Mouse (Mus musculus) right cerebral cortex, adult 2 months (tissue): ENCODE measurements around the gene Grb2.

Source experiments
- DNase-seq, 2 experiments: peaks; one replicate each; pipeline ENCODE4 v3.0.0; 2021 to 2022; ENCODE audit warnings: low spot score in 2 of 2

The Grb2 gene

DNA sequence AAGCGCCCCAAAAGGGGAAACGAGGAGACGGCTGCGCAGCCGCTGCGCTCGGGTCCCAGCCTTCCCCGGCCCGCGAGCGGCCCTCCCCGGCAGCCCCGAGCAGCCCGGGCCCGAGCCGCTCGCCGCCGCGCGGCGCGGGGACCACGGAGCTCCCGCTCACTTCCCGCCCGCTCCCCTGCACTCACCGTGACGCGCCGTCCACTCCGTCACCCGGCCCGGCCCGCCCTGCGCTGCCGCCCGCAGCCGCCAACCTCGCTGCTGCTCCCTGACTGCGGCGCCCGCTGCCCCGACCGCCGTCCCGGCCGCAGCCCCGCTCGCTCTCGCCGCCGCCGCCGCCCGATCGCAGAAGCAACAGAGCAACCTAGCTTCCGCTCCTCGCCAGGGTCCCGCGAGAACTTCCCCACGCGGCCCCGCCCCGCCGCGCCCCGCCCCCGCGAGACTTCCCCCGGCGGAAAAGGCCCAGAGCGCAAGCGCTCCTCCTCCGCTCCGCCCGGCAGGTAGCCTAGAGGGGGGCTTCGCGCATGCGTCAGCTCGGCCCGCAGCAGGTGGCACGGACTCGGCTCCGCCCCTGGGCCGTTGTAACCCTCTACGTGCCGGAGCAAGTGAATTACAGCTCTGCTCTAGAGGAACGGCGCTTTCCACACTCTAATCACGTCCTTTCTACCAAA is at the start of gene Grb2:
TSS of gene Grb2 (minus strand) at position 389 of the 668 bp plus-strand sequence.
- DNase-seq: peak; percentile 96

DNA sequence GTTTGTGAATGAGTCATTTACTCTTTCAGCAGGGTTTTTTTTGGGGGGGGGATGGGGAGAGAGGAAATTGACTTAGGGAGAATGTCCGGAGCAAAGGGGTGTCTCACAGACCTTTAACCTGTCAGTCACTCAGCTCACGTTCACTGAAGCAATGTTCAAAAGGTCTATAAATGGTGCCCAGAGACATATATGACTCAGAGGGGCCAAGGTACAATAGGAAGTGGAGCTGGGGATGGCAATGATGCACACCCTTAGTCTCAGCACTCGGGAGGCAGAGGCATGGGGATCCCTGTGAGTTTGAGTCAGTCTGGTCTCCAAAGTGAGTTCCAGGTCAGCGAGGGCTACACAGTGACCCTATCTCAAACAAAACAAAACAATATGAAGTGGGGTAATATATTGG is 45.1 kb upstream of the Grb2 start:
- no peak for DNase-seq

DNA sequence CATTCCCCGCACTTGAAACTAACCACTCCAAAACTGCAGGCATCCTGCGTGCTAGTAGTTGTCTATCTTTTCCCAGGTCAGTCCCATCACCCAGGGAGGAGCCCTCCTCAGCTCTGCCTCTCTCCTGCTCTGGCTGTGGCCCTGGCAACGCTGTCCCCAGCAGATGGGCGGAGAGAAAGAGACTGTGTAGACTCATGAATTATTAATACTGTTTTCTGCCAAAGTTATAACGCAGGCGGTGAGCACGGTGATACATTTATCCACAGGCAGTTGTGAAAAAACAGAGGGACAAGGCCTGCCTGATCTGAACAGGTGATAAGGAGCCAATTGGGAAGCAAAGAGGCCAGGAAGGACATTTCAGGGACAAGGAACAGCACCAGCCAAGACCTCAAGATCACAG is 44.3 kb upstream of the Grb2 start:
- DNase-seq: no peak

DNA sequence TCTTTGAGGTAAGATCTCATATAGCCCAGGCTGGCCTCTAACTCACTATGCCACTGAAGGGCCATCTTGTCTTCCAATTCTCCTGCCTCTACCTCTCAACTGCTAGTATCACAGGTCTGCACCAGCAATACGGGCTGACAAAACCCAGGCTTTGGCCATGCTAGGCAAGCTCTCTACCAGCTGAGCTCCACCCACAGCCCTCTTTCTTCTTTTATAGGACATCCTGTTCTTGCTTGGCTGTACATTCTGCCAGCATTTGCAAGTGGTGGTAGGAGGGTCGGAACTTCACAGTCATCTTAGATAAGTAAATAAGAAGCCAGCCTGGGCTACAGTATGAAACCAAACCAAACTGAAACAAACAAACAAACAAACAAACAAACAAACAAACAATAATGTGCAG is 43.3 kb upstream of the Grb2 start:
- DNase-seq: no peak

DNA sequence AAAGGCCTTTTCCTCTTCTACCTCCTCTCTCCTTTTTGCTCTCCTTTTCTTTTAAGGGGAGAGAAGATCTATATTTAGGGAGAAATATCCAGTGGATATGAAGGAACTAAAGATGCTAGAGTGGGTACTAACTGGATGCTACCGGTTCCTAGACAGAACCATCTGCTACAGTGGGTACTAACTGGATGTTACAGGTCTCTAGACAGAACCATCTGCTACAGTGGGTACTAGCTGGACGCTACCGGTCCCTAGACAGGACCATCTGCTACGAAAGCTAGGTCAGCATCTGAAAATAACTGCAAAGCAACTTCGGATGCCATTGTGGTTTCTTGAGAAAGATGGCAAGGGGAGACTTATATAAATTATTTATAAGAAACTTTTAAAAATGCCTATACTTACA is 41.4 kb upstream of the Grb2 start:
- no peak for DNase-seq

DNA sequence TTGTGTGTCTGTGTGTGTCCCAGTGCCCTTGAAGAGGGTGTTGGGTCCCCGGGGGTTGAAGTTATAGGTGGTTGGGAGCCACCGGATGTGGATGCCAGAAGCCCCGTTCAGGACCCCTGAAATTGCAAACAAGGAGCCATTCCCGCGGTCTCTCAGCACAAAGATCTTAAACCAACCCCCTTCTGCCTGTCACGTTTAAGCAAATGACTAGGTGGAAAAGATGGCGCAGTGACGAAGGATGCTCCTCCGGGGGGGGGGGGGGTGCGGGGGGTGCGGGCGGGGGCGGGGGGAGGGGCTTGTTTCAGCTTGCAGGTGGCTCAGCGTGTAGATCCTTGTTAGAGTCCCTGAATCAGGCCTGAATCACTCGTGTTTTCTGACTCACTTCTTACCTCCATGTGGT is 39.0 kb upstream of the Grb2 start:
- DNase-seq: no peak

DNA sequence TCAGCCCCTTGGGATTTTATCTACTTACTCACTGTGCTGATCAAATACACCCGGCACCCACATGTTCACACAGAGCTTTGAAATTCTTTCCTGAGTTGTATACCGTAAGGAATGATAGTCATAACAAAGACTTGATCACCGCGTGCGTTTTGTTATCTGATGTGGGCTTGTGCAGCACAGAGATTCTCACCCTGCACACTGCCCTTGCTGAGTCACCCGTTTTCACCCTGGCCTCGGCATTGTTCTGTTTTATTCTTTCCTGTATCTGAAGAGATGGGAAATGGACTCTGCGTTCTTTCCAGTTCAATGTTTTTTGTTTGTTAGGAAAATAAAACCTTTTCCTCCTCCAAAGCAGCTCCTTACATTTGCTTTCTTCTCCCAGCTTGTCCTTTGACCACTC is 38.4 kb upstream of the Grb2 start:
- DNase-seq: no peak

DNA sequence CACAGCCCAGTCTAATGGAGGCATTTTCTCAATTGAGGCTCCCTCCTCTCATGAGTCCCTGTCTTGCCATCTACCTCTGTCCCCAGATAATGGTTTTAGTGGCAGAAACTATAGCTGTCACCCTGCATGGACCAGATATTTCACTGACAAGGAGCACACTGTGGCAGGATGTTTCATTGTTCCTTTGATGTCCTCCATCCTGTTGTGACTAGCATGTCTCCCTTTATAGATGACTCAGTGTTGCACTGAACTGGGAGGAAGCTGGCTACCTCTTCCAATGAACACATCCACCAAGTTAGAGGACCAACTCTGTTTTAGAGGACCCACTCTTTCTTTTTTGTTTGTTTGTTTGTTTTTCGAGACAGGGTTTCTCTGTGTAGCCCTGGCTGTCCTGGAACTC is 37.7 kb upstream of the Grb2 start:
- no peak for DNase-seq

DNA sequence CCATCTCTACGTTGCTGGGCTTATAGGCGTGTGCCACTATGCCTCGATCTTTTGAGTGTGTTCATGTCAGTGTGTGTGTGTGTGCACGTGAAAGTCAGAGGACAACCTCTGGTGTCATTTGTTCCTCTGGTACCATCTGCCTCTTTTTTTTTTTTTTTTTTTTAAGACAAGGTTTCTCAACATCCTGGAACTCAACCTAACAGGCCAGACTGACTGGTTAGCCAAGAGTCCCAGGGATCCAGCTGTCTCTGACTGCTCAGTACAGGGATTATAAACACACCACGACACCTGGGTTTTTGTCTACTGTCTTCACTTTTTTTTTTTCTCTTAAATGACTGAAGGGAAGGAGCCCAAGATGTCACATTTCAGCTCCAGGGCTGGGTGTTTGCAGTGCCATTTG is 36.0 kb upstream of the Grb2 start:
- no peak for DNase-seq

DNA sequence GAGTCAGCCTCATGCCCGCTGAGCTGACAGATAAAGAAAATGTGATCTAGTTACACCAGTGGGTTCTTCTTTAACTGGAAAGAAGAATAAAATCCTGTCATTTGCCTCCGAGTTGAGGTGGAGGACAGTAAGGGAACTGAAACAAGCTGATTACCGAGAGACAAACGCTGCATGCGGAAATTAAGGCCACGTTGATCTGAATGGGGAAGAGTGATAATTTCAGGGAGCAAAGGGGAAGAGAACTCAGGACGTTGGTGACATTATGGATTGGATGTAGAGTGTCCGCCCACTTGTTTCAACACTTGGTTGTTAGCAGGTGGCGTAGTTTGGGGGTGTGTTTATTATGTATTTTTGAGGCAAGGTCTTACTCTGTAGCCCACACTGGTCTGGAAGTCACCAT is 34.5 kb upstream of the Grb2 start:
- no peak for DNase-seq

DNA sequence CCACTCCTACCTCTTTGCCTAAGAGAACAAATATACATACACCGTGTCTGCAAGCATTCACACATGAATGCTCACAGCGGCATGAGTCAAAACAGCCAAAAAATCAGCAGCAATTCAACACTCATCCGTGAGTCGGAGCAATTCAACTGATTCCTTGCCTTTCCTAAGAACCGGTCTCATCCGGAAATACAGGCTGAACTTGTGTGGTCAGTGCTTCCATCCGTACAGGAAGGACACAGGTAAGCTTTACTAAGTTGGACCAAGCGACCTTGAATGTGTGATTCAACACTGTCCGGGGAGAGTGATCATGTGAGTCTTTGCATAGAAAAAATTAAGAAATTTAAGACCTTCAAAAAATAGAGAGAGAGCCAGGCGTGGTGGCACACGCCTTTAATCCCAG is 32.7 kb upstream of the Grb2 start:
- DNase-seq: no peak

DNA sequence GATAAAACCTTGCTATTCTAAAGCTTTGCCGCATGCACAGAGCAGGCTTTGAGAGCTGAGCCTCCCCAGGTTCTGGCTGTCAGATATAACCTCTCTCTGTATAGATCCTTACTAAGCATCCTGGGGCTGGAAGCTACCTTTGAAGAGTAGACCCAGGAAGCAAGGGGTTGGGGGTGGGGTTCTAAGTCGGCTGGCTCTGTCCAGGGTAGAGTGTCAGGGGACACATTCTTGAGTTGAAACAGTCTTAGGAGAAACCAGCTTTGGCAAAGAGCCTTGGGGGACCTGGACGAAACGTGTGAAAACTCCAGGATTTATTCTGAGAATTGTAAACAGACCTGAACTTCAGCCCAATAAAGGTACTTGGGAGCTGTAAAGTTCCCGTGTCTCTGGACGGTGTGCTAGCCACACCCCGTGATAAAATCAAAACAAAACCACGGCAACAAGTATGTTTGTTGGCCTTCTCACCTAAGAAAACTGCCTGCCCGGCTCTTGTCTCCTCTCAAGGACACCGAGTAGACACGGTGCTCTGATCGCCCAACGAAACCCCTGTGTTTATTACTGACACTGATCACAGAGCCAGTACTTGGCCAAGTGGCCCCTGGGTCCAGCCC is 30.0 kb upstream of the Grb2 start:
- no peak for DNase-seq

DNA sequence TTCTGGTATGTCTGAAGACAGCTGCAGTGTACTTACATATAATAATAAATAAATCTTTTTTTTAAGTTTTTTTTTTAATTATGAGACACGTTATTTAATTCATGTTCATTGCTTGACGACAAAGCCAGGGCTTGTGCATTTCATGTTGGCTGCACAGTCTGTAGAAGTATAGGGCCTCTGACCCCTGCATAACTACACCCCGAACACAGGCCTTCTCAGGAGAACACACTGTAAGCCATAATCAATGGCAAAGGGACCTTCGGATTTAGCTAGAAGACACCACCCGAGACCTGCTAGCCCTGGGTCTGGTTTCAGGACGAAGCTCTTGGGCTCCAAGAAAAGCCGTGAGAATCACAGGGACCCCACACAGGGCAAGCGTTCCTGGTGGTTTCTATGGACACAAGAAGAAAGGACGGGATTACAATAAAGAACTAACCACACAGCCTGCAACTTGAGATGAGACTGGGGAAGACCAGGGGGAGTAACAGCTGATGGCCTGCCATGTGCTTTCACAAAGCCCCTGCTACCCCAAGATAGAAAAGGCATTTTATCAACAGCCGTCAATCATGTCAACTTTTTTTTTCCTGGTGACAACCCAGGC is 29.3 kb upstream of the Grb2 start:
- no peak for DNase-seq

DNA sequence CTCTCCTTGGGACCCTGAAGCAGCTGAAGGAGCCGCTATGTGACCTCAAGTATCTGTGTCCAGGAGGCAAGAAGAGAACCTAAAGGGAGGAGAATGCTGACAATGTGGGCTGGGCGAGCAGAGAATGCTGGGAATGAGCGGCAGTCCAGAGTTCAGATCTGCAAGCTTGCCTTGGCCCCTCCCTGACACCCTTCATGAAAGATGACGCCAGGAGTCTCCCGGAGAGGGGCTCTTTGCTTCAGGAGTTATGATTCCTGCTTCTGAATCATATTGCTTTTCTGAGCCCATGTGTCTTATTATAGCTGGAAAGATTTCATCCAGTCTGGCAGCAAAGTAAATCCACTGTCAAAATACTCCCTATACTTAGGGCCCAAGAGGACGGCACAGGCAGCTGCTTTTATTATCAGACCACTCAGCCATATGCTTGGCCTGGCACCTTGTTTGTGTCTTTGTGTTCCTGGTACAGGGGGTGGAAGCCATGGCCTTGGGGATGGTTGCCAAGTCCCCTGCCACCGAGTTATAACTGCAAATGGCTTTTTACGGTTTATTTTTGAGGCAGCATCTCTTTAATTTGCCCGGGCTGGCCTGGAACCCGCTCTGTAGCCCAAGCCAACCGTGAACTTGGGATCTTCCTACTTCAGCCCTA is 25.8 kb upstream of the Grb2 start:
- peak; percentile 14 to 25 for DNase-seq

DNA sequence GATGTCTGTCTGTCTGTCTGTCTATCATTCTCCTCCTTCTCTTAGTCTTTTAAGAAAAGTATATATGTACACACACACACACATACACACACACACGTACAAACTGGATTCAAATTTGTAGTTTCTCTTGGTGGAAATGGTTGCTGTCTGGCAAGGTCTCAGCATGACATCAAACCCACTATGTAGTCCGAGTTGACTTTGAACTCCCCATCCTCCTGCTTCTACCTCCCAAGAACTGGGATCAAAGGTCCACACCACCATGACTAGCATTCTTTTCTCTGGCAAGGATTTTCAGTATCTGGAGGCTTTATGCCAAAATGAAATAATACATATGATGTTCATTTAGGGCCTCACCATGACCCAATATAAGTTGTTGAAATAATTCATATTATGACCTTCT is 14.8 kb upstream of the Grb2 start:
- no peak for DNase-seq

DNA sequence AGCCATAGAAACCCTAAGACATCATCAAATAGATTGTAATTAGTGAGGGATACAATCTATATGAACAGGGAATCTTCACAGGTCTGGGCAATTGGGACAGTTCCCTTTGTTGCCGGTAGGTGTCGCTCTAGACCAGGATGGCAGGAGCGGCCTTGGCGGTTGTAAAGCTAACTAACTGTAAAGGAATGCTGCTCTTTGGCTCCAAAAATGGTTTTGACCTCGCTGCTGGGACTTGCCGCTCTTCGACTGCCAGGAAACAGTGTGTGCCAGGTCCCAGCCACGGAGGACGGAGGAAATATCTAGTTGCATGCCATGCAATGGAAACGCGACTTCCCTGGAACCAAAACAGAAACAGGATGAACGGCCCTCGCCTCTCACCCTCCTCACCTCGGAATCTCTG is 14.2 kb upstream of the Grb2 start:
- DNase-seq: peak; percentile 88 to 91

DNA sequence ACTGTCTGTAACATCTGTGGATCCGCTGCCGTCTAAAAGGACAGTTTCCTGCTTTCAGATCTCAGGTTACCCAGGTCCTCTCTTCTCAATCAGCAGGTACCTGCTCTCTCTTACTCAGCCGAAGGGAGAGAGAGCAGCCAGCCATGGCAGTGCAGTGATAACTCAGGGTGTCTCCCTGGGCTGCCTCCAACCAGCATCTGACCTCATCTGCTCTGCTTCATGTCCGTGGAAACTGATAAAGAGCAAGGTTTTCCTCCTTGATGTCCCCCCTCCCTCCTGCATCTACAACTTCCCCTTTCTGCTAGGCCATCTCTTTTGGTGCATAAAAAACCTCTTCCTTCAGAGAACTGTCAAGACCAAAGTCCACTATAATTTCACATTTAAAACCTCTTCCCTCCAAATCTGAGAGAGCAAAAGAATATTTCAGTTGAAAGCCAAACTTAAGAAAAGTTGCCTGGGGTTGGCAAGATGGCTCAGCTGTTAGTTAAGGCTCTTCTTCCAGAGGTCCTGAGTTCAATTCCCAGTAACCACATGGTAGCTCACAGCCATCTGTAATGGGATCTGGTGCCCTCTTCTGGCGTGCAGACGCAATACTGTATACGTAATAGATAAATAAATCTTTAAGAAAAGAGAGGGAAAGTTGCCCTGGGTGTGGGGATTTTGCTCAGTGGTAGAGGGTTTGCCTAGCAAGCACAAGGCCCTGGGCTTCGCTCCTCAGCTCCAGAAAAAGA is 9.4 kb upstream of the Grb2 start:
- DNase-seq: no peak

DNA sequence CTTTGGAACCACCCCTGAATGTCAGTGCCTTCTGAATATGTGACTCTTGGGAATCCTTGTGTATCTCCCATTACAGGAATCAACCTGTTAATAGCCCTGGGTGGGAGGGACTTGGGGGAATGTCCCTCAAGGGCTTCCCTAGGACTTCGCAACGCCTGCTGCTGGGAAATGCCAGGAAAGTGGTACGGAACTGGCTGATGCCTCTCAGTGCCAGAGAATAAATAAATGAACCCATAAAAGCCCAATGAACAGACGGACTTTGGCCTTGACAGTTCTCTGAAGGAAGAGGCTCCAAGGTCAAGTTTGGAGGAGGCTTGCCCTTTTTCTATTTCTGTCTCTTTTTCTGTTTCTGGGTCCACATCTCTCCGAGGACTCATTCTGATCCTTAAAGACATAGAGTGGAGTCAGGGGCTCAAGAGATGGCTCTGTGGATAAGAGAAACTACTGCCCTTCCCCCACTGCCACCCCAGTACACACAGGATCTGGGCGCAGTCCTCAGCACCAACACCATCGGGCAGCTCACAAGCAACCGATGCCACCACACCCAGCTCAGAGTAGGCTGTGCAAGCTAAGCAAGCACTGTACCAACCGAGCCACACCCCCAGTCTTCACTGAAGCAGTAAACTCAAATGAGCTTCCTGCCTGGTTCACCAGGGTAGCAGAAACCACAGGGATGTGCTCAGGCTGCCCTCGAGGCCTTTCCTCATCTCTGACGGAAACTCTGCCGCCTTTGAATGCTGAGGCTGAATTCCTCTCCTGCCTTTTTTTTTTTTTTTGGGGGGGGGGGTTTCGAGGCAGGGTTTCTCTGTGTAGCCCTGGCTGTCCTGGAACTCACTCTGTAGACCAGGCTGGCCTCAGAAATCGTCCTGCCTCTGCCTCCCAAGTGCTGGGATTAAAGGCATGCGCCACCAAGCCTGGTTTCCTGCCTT is 8.3 kb upstream of the Grb2 start:
- DNase-seq: no peak

DNA sequence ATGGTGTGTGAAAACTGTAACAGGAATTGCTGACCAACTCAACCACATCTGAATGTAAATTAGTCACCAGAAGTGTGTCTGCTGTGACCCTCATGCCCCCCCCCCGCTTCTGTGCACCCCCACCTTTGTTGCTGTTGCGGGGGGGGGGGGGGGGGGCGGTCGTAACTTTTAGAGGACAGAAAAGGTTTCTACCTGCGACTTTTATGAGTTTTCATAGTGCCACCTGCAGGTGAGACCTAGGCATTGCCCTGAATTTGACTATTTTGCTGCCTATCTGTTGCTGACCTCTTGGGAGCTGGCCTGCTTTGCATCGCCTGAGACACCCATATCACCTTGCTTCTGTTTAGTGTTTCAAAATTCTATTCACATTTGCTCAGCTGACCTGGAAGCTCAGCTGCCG is 6.1 kb upstream of the Grb2 start:
- peak; percentile 67 to 69 for DNase-seq

DNA sequence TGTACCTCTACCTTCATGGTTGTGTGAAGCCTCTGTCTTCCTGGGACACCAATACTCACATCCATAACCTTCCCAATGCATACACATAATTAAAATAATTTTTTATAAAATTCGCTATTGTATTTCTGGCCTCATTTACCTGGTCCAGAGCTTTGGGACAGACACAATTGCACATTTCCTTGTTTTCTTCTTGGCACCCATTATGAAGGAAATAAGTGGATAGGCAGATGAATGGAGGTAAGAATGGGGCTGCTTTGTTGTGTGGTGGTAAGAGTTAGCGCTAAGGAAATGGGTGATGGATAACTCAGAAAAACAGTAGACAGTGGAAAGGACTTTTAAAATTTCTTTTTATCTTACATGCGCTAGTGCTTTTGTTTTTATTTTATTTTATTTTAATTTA is 5.0 kb upstream of the Grb2 start:
- DNase-seq: no peak

DNA sequence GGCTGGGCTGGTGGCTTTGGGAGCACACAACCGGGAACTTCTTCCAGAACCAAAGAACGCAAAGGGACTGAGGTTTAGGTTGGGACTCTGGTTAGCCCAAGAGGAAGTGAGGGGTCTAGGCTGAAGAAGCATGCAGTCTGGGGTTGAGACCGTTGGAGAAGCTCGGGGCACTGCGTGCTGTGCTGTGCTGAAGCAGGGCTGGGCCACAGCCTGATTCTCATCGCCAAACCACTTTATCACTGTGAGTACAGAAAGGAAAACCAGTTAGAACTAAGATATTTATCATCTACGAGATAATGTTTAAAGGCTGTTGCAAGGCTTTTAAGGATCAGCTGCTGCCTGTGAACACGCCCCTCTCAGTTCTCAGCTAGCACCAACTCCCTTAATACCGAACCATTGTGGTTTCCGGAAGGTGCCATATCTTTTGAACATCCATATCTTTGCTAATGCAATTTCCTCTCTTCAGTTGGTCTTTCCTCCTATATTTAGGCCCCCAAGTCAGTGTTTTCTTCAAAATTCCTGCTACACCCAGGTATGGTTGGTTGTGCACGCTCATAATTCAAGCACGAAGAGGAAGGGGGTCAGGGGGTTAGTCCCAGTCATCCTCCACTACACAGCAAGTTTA is 4.4 kb upstream of the Grb2 start:
- no peak for DNase-seq
